ENCODE assay signal across 20 mouse cellular contexts in genomic region chr2:4295641-4296040, GRCm38 (mm10).
DNase-seq lines count a peak whose midpoint lies in the region; ATAC-seq lines count a peak whose summit lies in the region.
"Had no signal": no experiment of that assay in that cellular context is flagged by ENCODE, and none has a peak within 500 bp of the region (broad histone marks: within the 10 kb centered on the region; RNA-seq: fewer than 3 reads in every experiment).

No protein-coding gene starts in this region.

- DNase-seq in heart, postnatal 36 days = no peak
- DNase-seq in embryonic facial prominence, embryonic 11.5 days (ENCODE audit: low spot score) = no peak
- DNase-seq in T-cell, adult 2 months (ENCODE audit: low spot score) = no peak
- no peak for DNase-seq in testis, postnatal 14 days (ENCODE audit: low spot score)
- DNase-seq: adrenal gland, postnatal 14 days; B cell, adult 2 months; cerebellum, adult 11-12 months; cerebellum, adult 9-10 months; cerebellum, postnatal 25 days; gastrocnemius, postnatal 10 days; kidney, adult 8-10 months had no signal

- H3K4me3 ChIP-seq in heart, embryonic 13.5 days = no peak overlapping the region
- no peak overlapping the region for H3K4me3 ChIP-seq in embryonic facial prominence, embryonic 11.5 days (ENCODE audit: low read depth, low read length)
- no peak overlapping the region for H3K4me3 ChIP-seq in limb, embryonic 12.5 days (replicated peaks)
- H3K4me3 ChIP-seq: embryonic facial prominence, embryonic 12.5 days; forebrain, embryonic 13.5 days; hindbrain, embryonic 15.5 days had no signal

- no peak for ATAC-seq in heart, embryonic 13.5 days (ENCODE audit: extremely low read depth, insufficient number of reproducible peaks, low FRiP score, low TSS enrichment)
- ATAC-seq in embryonic facial prominence, embryonic 11.5 days (replicated peaks; ENCODE audit: insufficient number of reproducible peaks, low FRiP score, low TSS enrichment, low read depth) = no peak
- no peak for ATAC-seq in limb, embryonic 12.5 days (ENCODE audit: insufficient number of reproducible peaks, insufficient read depth, low FRiP score, low TSS enrichment, low read depth)
- ATAC-seq in inflammation-experienced regulatory T-cells, adult 6 months = no peak
- ATAC-seq: CD4-positive, CD25-positive, alpha-beta regulatory T cell, adult 4 months; forebrain, embryonic 13.5 days; intestine, postnatal 0 days had no signal

- H3K9ac ChIP-seq in heart, embryonic 13.5 days = no peak overlapping the region
- no peak overlapping the region for H3K9ac ChIP-seq in embryonic facial prominence, embryonic 11.5 days (replicated peaks; ENCODE audit: low read length)
- no peak overlapping the region for H3K9ac ChIP-seq in limb, embryonic 12.5 days (replicated peaks)
- H3K9ac ChIP-seq: embryonic facial prominence, embryonic 12.5 days; forebrain, embryonic 13.5 days; hindbrain, embryonic 15.5 days had no signal

- no peaks in the 10 kb centered on the region for H3K9me3 ChIP-seq in heart, embryonic 13.5 days
- H3K9me3 ChIP-seq in embryonic facial prominence, embryonic 11.5 days (replicated peaks; ENCODE audit: control insufficient read depth, low read length) = no peaks in the 10 kb centered on the region
- no peaks in the 10 kb centered on the region for H3K9me3 ChIP-seq in limb, embryonic 12.5 days
- H3K9me3 ChIP-seq: embryonic facial prominence, embryonic 12.5 days; forebrain, embryonic 13.5 days; G1E; hindbrain, embryonic 15.5 days had no signal

- H3K4me1 ChIP-seq in heart, embryonic 13.5 days = peaks cover 42% of the 10 kb centered on the region
- H3K4me1 ChIP-seq in embryonic facial prominence, embryonic 11.5 days (ENCODE audit: control insufficient read depth, insufficient read depth, low read length) = no peaks in the 10 kb centered on the region; the same call in 1 of the 2 replicates
- H3K4me1 ChIP-seq in limb, embryonic 12.5 days (replicated peaks) = peaks cover 53% of the 10 kb centered on the region

- intact Hi-C loops in heart, postnatal 36 days (cut with DNase I) = loop anchor here (5.0 kb wide), 1 partner anchor 73 kb away; no protein-coding TSS in a partner anchor

- no peaks in the 10 kb centered on the region for H3K27me3 ChIP-seq in heart, embryonic 13.5 days (replicated peaks)
- no peaks in the 10 kb centered on the region for H3K27me3 ChIP-seq in embryonic facial prominence, embryonic 11.5 days (ENCODE audit: control insufficient read depth, insufficient read depth, low read length)
- H3K27me3 ChIP-seq in limb, embryonic 12.5 days = no peaks in the 10 kb centered on the region
- H3K27me3 ChIP-seq: embryonic facial prominence, embryonic 12.5 days; forebrain, embryonic 13.5 days; hindbrain, embryonic 15.5 days had no signal

- no peaks in the 10 kb centered on the region for H3K36me3 ChIP-seq in heart, embryonic 13.5 days
- H3K36me3 ChIP-seq in embryonic facial prominence, embryonic 11.5 days (replicated peaks; ENCODE audit: control insufficient read depth, insufficient read depth, low read depth, low read length) = no peaks in the 10 kb centered on the region
- H3K36me3 ChIP-seq in limb, embryonic 12.5 days = peaks cover 4% of the 10 kb centered on the region; the same call in 1 of the 2 replicates
- H3K36me3 ChIP-seq: embryonic facial prominence, embryonic 12.5 days; G1E; hindbrain, embryonic 15.5 days had no signal

- 0 out of 2 replicates have a peak overlapping the region, but pooled peaks have one; percentile 8 for H3K27ac ChIP-seq in heart, embryonic 13.5 days (replicated peaks)
- 0 out of 2 replicates have a peak overlapping the region, but pooled peaks have one; percentile 22 for H3K27ac ChIP-seq in embryonic facial prominence, embryonic 11.5 days (replicated peaks; ENCODE audit: low read depth, low read length)
- peak overlapping the region; percentile 35; the same call in 1 of the 2 replicates for H3K27ac ChIP-seq in limb, embryonic 12.5 days
- H3K27ac ChIP-seq: embryonic facial prominence, embryonic 12.5 days; forebrain, embryonic 13.5 days; hindbrain, embryonic 15.5 days had no signal

- no peak overlapping the region for H3K4me2 ChIP-seq in heart, embryonic 13.5 days
- no peak overlapping the region for H3K4me2 ChIP-seq in embryonic facial prominence, embryonic 11.5 days (ENCODE audit: low read depth, low read length)
- H3K4me2 ChIP-seq in limb, embryonic 12.5 days = no peak overlapping the region
- H3K4me2 ChIP-seq: embryonic facial prominence, embryonic 12.5 days; forebrain, embryonic 13.5 days; hindbrain, embryonic 15.5 days had no signal
